Mouse (Mus musculus) thymus, adult 18-20 months (tissue): ENCODE measurements around the gene Sat2.
A peak's percentile ranks its signal among the peaks of the same experiment; 100 is the strongest.

Experiments
- DNase-seq, 2 experiments: peaks; one replicate each; pipeline ENCODE4 v3.0.0; 2022; ENCODE audit warnings: mixed read lengths in 2 of 2

Sat2 gene

GRCm38 (mm10) chr11:69672211-69672706 is 50.4 kb downstream of the Sat2 start, which contains the start of gene Eif4a1:
Gene Eif4a1 (minus strand): TSS chr11:69672423.
- DNase-seq: peak; percentile 100
